Mouse (Mus musculus) small intestine, adult 2 months (tissue): ENCODE results near the gene Primpol. TPM values are rescaled to one million over a fixed set of nuclear protein-coding genes. Genes with fewer than 3 reads are reported as not detected.
A peak's percentile ranks its signal among the peaks of the same experiment; 100 is the strongest.

Source experiments
- H3K27ac ChIP-seq: fragments of 200-500 bp; 2 replicates; pipeline ENCODE4 v1.5.1; 2012; ENCODE audit warnings: low read depth, low read length, control low read depth, inconsistent platforms; ENCODE audit not compliant: insufficient read depth
- H3K27me3 ChIP-seq: fragments of 200-500 bp; 2 replicates; pipeline ENCODE4 v1.6.1; 2012; ENCODE audit warnings: mild to moderate bottlenecking, moderate library complexity, low read length, inconsistent platforms; ENCODE audit not compliant: control insufficient read depth, insufficient read depth
- H3K36me3 ChIP-seq: fragments of 200-500 bp; 2 replicates; pipeline ENCODE4 v1.6.1; 2012; ENCODE audit warnings: mild to moderate bottlenecking, low read length, control low read depth, inconsistent platforms; ENCODE audit not compliant: control insufficient read depth, insufficient read depth
- H3K4me1 ChIP-seq: fragments of 200-500 bp; 2 replicates; pipeline ENCODE4 v1.6.1; 2012; ENCODE audit warnings: low read length, inconsistent platforms, mixed read lengths; ENCODE audit not compliant: control insufficient read depth, insufficient read depth, insufficient read length
- H3K4me3 ChIP-seq: fragments of 200-500 bp; 2 replicates; pipeline ENCODE4 v1.5.1; 2012; ENCODE audit warnings: low read depth, mild to moderate bottlenecking, control low read depth, inconsistent platforms, low read length, moderate library complexity
- CTCF ChIP-seq: fragments of 200-500 bp; IDR thresholded peaks from 2 replicates; pipeline ENCODE4 v1.5.1; 2012; ENCODE audit warnings: low read depth, mild to moderate bottlenecking, control low read depth, inconsistent platforms, low read length, moderate library complexity, mixed read lengths; ENCODE audit not compliant: insufficient replicate concordance, insufficient read length; ENCODE audit errors: extremely low read depth
- POLR2A ChIP-seq: fragments of 200-500 bp; IDR thresholded peaks from 2 replicates; pipeline ENCODE4 v1.6.1; 2012; ENCODE audit warnings: low read depth, mild to moderate bottlenecking, control low read depth, inconsistent platforms, low read length, moderate library complexity
- WGBS: fragments of 180-500 bp; shearing (Covaris S2); methylation state at CpG from one replicate; pipeline ENCODE4 v1.1.7; 2018; 5-methylcytosine and 5-hydroxymethylcytosine counted together
- polyA plus RNA-seq: library from polyadenylated mRNA; depleted of rRNA; stranded (reverse); fragments of >200 nt; gene quantifications from 2 replicates; pipeline ENCODE4 v1.2.3, GENCODE M21; 2012

Gene Primpol
- polyA plus RNA-seq, 1 experiment = 0.79 TPM

GRCm38 (mm10) chr8:46573964-46574363 lies 43.0 kb downstream of the Primpol start:
- WGBS = 91% methylated on average over 2 of the region's 2 CpGs
- no peak for TF ChIP-seq POLR2A
- Histone ChIP-seq H3K27ac (no peak overlapping the region), H3K4me1 (peaks cover 2% of the 10 kb centered on the region), H3K4me3 (no peak overlapping the region), H3K36me3 (peaks cover 29% of the 10 kb centered on the region), H3K27me3 (no peaks in the 10 kb centered on the region)

DNA sequence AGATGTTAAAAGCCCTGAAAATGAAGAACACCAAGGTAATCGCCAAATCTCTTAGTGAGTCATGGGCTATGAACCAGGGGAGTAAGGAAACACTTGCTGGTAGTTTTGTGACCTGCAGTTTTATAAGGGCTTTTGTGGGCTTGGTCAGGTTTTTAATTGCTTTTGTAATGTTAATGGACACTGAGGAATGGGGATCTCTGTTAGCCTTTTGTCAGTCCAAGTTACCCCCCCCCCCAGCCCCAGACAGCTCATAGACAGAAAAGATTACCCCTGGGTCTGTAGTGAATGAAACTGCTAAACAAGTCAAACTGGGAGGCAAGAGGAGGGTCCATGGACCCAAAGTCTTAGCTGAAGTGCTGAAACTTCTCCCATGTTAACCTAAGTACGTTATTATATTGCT lies 43.6 kb downstream of the Primpol start:
- TF ChIP-seq CTCF (no peak), POLR2A (no peak)
- peaks cover 2% of the 10 kb centered on the region for H3K4me1 ChIP-seq
- WGBS = 93% methylated on average over 2 of the region's 2 CpGs
- no peak overlapping the region for H3K27ac ChIP-seq
- H3K27me3 ChIP-seq = no peaks in the 10 kb centered on the region
- H3K36me3 ChIP-seq = peaks cover 27% of the 10 kb centered on the region
- H3K4me3 ChIP-seq = no peak overlapping the region

- Histone ChIP-seq H3K4me3 (no peak overlapping the region), H3K27me3 (no peaks in the 10 kb centered on the region), H3K27ac (no peak overlapping the region), H3K4me1 (peaks cover 2% of the 10 kb centered on the region), H3K36me3 (peaks cover 8% of the 10 kb centered on the region)
- TF ChIP-seq POLR2A (no peak), CTCF (no peak)
- WGBS = 78% methylated on average over 13 of the region's 14 CpGs
These were observed 46.3 kb downstream of the Primpol start for GRCm38 (mm10) chr8:46570673-46571072.

GRCm38 (mm10) chr8:46569659-46570441 lies 47.2 kb downstream of the Primpol start:
- Histone ChIP-seq H3K27me3 (no peaks in the 10 kb centered on the region), H3K4me1 (peaks cover 2% of the 10 kb centered on the region), H3K4me3 (no peak overlapping the region), H3K27ac (no peak overlapping the region), H3K36me3 (peaks cover 5% of the 10 kb centered on the region; the same call in 1 of the 2 replicates)
- 32% methylated on average over 19 of the region's 19 CpGs for WGBS
- TF ChIP-seq POLR2A = no peak
- TF ChIP-seq CTCF = no peak

DNA sequence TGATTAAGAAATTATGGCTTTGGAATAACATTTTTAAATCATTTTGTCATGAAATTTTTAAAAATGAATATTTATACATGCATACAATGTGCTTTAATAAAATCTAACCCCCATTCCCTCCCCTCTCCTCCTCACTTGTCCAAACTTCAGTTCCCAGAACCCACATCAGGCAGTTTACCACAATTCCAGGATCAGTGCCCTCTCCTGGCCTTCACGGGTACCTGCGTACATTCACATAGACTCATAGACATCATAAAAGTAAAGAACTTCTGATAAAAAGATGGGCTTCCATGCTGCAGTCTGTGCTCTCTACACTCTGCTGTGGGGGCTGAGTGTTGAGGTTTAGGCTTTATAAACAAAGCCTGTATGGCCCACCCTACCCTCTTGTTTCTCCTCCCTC lies 48.1 kb downstream of the Primpol start:
- Histone ChIP-seq H3K27ac (no peak overlapping the region), H3K4me1 (peaks cover 2% of the 10 kb centered on the region), H3K27me3 (no peaks in the 10 kb centered on the region), H3K36me3 (0 out of 2 replicates have a peak, but pooled peaks cover 2% of the 10 kb centered on the region), H3K4me3 (no peak overlapping the region)
- TF ChIP-seq POLR2A = no peak
- TF ChIP-seq CTCF = peak; percentile 10; the same call in 1 of the 2 replicates
- 50% methylated on average over 2 of the region's 2 CpGs for WGBS

DNA sequence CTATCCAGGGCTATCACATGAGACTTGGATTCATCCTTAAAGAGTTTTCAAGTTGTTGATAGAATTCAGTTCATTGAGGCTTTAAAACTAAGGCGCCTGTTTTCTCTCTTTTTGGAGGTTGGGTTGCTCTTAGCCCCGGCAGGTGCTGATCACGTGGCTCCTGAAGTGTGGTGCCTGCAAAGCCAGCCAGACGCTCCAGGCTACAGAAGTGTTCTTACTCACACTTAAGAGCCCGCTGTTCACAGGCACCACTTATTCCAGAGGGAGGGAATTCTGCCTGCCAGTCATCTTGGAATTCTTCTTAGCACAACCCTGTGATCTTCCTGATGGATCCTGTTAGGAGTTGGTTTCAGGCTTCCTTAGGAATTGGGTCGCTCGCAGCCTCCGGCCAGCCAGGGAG lies 49.1 kb downstream of the Primpol start:
- no peak overlapping the region for H3K4me3 ChIP-seq
- H3K27ac ChIP-seq = no peak overlapping the region
- TF ChIP-seq POLR2A (no peak), CTCF (no peak)
- no peaks in the 10 kb centered on the region for H3K27me3 ChIP-seq
- no peaks in the 10 kb centered on the region for H3K36me3 ChIP-seq
- WGBS = 82% methylated on average over 8 of the region's 8 CpGs
- H3K4me1 ChIP-seq = peaks cover 2% of the 10 kb centered on the region

- H3K27me3 ChIP-seq = no peaks in the 10 kb centered on the region
- H3K36me3 ChIP-seq = no peaks in the 10 kb centered on the region
- no peak overlapping the region for H3K4me3 ChIP-seq
- no peak overlapping the region for H3K27ac ChIP-seq
- peaks cover 2% of the 10 kb centered on the region for H3K4me1 ChIP-seq
- WGBS = 89% methylated on average over 7 of the region's 7 CpGs
- TF ChIP-seq POLR2A = no peak
- TF ChIP-seq CTCF = no peak
These were observed 50.0 kb downstream of the Primpol start for GRCm38 (mm10) chr8:46566914-46567529.
